Mouse (Mus musculus) lung, adult 2 months (tissue): ENCODE data around the gene Gm47955. TPM values are rescaled to one million over a fixed set of nuclear protein-coding genes. Genes with fewer than 3 reads are reported as not detected.

ENCODE experiments used
- DNase-seq: peaks from one replicate; pipeline ENCODE4 v3.0.0; 2022
- H3K4me1 ChIP-seq: fragments of 200-500 bp; 2 replicates; pipeline ENCODE4 v1.6.1; 2011; ENCODE audit warnings: low read length; ENCODE audit not compliant: control insufficient read depth, insufficient read depth
- H3K4me3 ChIP-seq: fragments of 200-500 bp; replicated peaks from 2 replicates; pipeline ENCODE3; 2011; ENCODE audit warnings: low read depth, mild to moderate bottlenecking, control low read depth, low read length; ENCODE audit errors: extremely low read depth
- CTCF ChIP-seq: fragments of 200-500 bp; IDR thresholded peaks from 2 replicates; pipeline ENCODE4 v1.5.1; 2011; ENCODE audit warnings: mild to moderate bottlenecking, low read length, control low read depth; ENCODE audit not compliant: insufficient read depth
- POLR2A ChIP-seq: fragments of 200-500 bp; IDR thresholded peaks from 2 replicates; pipeline ENCODE4 v1.6.1; 2011; ENCODE audit warnings: low read depth, mild to moderate bottlenecking, control low read depth, low read length, borderline replicate concordance; ENCODE audit errors: extremely low read depth
- WGBS: fragments of 180-500 bp; shearing (Covaris S2); methylation state at CpG from one replicate; pipeline ENCODE4 v1.1.7; 2018; 5-methylcytosine and 5-hydroxymethylcytosine counted together
- polyA plus RNA-seq: library from polyadenylated mRNA; depleted of rRNA; stranded (reverse); fragments of >200 nt; gene quantifications from 2 replicates; pipeline ENCODE4 v1.2.3, GENCODE M21; 2012

Gene Gm47955
- polyA plus RNA-seq, 1 experiment, result not detected

DNA sequence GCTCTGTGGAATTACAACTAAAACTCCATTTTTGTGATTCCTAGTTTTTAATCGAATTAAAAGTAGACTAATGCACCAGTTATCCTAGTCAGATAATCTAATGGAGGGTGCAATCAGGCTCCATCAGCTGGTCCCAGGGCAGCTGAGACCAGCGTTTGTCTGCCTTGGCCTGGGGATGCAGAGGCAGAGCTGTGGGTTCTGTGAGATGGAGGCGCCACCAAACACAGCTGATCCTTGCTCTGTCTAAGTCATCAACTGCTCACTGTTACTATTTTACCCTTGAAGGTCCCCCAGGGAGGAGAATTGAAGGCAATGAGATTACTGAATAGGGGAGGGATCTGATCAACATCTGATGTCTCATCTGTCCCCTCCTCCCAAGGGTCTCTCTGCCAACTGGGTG is 6.3 kb downstream of the Gm47955 start:
- TF ChIP-seq CTCF (no peak), POLR2A (no peak)
- Histone ChIP-seq H3K4me3 (no peak overlapping the region), H3K4me1 (no peaks in the 10 kb centered on the region)
- WGBS, result 75% methylated on average over 3 of the region's 3 CpGs
- DNase-seq, result no peak

DNA sequence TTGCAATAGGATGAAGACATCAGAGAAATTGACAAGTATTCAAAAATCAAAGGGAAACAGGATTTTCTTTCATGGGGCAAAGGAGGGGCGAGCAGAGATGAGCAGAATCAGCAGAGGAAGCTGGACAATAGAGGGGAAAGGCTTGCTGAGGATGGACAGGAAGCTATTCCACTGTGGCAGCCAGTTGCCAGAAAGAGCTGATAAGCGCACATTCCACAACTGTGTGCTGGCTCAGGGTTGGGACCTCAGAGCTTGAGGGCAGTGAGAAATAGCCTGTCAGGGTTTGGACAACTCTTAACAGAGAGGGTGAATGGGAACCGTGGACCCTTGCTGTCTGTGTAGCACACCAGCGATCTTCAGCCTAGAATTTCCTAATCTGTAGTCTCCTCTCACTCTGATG is 12.0 kb downstream of the Gm47955 start:
- WGBS, result 17% methylated on average over 4 of the region's 4 CpGs
- Histone ChIP-seq H3K4me3 (no peak overlapping the region), H3K4me1 (peaks cover 20% of the 10 kb centered on the region)
- no peak for DNase-seq
- TF ChIP-seq POLR2A (no peak), CTCF (no peak)

- TF ChIP-seq POLR2A, result no peak
- TF ChIP-seq CTCF, result no peak
- H3K4me3 ChIP-seq, result no peak overlapping the region
- WGBS, result 64% methylated on average over 1 of the region's 1 CpGs
- no peak for DNase-seq
- peaks cover 20% of the 10 kb centered on the region for H3K4me1 ChIP-seq
Observed at GRCm38 (mm10) chr1:82973244-82973643, 13.2 kb downstream of the Gm47955 start.

- no peak for DNase-seq
- no peak overlapping the region for H3K4me3 ChIP-seq
- WGBS, result 27% methylated on average over 6 of the region's 6 CpGs
- peaks cover 20% of the 10 kb centered on the region for H3K4me1 ChIP-seq
- TF ChIP-seq CTCF (no peak), POLR2A (no peak)
Observed at GRCm38 (mm10) chr1:82973901-82974300, 13.8 kb downstream of the Gm47955 start.

- DNase-seq, result no peak
- H3K4me1 ChIP-seq, result peaks cover 20% of the 10 kb centered on the region
- TF ChIP-seq POLR2A, result no peak
- no peak for TF ChIP-seq CTCF
- H3K4me3 ChIP-seq, result no peak overlapping the region
- WGBS, result 42% methylated on average over 9 of the region's 9 CpGs
Observed at GRCm38 (mm10) chr1:82974342-82974741, 14.3 kb downstream of the Gm47955 start.

DNA sequence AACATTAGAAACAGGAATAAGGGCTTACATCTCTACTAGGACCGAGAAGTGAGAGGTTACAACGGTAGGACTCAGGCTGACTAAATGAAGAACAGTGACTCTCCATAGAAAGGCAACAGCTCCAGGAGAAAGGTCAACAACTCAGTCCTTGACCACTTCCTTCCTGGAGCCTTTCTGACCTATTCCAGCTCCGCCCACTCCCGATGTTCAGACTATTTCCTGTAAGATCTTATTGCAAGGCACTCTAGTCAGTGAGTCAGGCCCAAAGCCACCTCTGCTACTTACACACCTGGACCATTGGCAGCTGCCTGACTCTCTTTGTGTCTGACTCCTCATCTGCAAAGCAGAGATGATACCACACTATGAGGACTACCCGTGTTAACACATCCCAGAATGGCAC is 15.7 kb downstream of the Gm47955 start:
- no peak for TF ChIP-seq CTCF
- no peak for TF ChIP-seq POLR2A
- no peak for DNase-seq
- 43% methylated on average over 5 of the region's 5 CpGs for WGBS
- Histone ChIP-seq H3K4me3 (no peak overlapping the region), H3K4me1 (peaks cover 20% of the 10 kb centered on the region)

- DNase-seq, result no peak
- H3K4me1 ChIP-seq, result peaks cover 15% of the 10 kb centered on the region
- no peak overlapping the region for H3K4me3 ChIP-seq
- TF ChIP-seq POLR2A, result no peak
- no peak for TF ChIP-seq CTCF
Observed at GRCm38 (mm10) chr1:82977840-82978239, 17.8 kb downstream of the Gm47955 start.

DNA sequence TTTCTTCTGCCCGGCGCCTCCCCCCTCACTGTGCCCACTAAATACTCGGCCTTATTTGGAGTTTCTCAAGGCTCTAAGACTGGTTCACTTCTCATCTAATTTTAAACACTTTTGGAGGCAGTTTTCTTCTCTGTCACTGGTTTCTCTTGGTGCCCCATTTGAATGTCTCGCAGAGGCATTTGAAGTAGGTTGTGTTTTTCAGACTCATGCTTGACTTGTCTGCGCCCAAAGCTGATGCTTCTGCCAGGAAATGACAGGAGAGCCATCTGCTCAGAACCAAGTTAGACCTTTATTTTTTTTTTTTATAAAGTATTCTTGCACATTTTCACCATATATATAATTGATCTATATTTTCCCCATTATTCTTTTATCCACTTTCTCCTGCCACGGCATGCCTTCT is 26.7 kb downstream of the Gm47955 start:
- 85% methylated on average over 6 of the region's 6 CpGs for WGBS
- no peak for DNase-seq
- H3K4me3 ChIP-seq, result no peak overlapping the region
- no peak for TF ChIP-seq POLR2A
- no peak for TF ChIP-seq CTCF
- H3K4me1 ChIP-seq, result peaks cover 2% of the 10 kb centered on the region; the same call in 1 of the 2 replicates

- Histone ChIP-seq H3K4me3 (no peak overlapping the region), H3K4me1 (peaks cover 2% of the 10 kb centered on the region; the same call in 1 of the 2 replicates)
- no peak for TF ChIP-seq POLR2A
- TF ChIP-seq CTCF, result peak; percentile 58; the same call in 1 of the 2 replicates
- WGBS, result 20% methylated on average over 4 of the region's 4 CpGs
- no peak for DNase-seq
Observed at GRCm38 (mm10) chr1:82987530-82988198, 27.6 kb downstream of the Gm47955 start.

GRCm38 (mm10) chr1:82991062-82991461 is 31.0 kb downstream of the Gm47955 start:
- TF ChIP-seq CTCF, result no peak
- no peak for TF ChIP-seq POLR2A
- H3K4me3 ChIP-seq, result no peak overlapping the region
- H3K4me1 ChIP-seq, result peaks cover 2% of the 10 kb centered on the region; the same call in 1 of the 2 replicates
- no peak for DNase-seq
- 66% methylated on average over 4 of the region's 4 CpGs for whole genome bisulfite sequencing
